Mouse (Mus musculus): Measurements from ENCODE around the gene Trim42.

DNA sequence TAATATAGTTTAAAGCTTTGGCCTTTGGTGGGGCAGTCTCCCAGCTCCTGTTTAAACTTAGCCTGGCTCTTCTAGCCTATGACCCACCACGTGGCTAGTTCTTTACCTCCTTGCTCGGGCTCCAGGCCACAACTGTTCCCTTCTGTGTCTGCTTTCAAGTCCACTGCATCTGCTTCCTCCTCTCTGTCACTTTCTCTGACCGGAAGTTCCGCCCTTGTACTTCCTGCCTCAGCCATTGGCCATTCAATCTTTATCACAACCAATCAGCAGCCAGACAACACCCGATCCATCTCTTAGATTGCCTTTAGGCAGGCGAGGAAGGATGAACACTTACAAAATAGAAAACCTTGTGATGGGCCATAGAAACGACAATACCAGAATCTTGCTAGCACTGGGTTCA, 58.1 kb downstream of the Trim42 start:
- TF ChIP-seq GATA1 (IDR thresholded peaks at IDR 0.05; ENCODE audit: borderline replicate concordance, low read length) (no peak), FLI1 (IDR thresholded peaks at IDR 0.05; ENCODE audit: low read length) (no peak)
